Mouse (Mus musculus): ENCODE measurements around the gene Gm49392. TPM values are rescaled to one million over a fixed set of nuclear protein-coding genes. Genes with fewer than 3 reads are reported as not detected.

Gm49392 gene
- polyA plus RNA-seq, 1 experiment from 2014 or later, result not detected

- Histone ChIP-seq H3K4me2 (ENCODE audit: low read length) (no peak overlapping the region), H3K36me3 (ENCODE audit: control insufficient read depth, insufficient read depth) (no peaks in the 10 kb centered on the region), H3K9me3 (ENCODE audit: control insufficient read depth, low read length) (no peaks in the 10 kb centered on the region), H3K4me1 (replicated peaks; ENCODE audit: control insufficient read depth, insufficient read depth, low read length) (no peaks in the 10 kb centered on the region), H3K27ac (ENCODE audit: low read length) (no peak overlapping the region), H3K4me3 (replicated peaks; ENCODE audit: low read length) (no peak overlapping the region), H3K9ac (replicated peaks; ENCODE audit: low read depth, low read length) (no peak overlapping the region), H3K27me3 (replicated peaks; ENCODE audit: control insufficient read depth, insufficient read depth, low read length) (no peaks in the 10 kb centered on the region)
- 84% methylated on average over 4 of the region's 4 CpGs for WGBS
- no peak for ATAC-seq
Observed at GRCm38 (mm10) chr13:60848241-60849120, 48.2 kb downstream of the Gm49392 start.

- H3K27me3 ChIP-seq (replicated peaks; ENCODE audit: control insufficient read depth, insufficient read depth, low read length), result no peaks in the 10 kb centered on the region
- H3K9me3 ChIP-seq (ENCODE audit: control insufficient read depth, low read length), result no peaks in the 10 kb centered on the region
- no peak overlapping the region for H3K4me2 ChIP-seq (ENCODE audit: low read length)
- no peak overlapping the region for H3K27ac ChIP-seq (ENCODE audit: low read length)
- H3K36me3 ChIP-seq (ENCODE audit: control insufficient read depth, insufficient read depth), result no peaks in the 10 kb centered on the region
- no peak overlapping the region for H3K4me3 ChIP-seq (replicated peaks; ENCODE audit: low read length)
- no peaks in the 10 kb centered on the region for H3K4me1 ChIP-seq (replicated peaks; ENCODE audit: control insufficient read depth, insufficient read depth, low read length)
- ATAC-seq, result no peak
- H3K9ac ChIP-seq (replicated peaks; ENCODE audit: low read depth, low read length), result no peak overlapping the region
- WGBS, result 84% methylated on average over 8 of the region's 8 CpGs
Observed at GRCm38 (mm10) chr13:60843153-60843552, 53.5 kb downstream of the Gm49392 start.

GRCm38 (mm10) chr13:60842703-60843102, 54.0 kb downstream of the Gm49392 start:
- H3K27ac ChIP-seq (ENCODE audit: low read length), result no peak overlapping the region
- WGBS, result 82% methylated on average over 6 of the region's 6 CpGs
- no peak for ATAC-seq

DNA sequence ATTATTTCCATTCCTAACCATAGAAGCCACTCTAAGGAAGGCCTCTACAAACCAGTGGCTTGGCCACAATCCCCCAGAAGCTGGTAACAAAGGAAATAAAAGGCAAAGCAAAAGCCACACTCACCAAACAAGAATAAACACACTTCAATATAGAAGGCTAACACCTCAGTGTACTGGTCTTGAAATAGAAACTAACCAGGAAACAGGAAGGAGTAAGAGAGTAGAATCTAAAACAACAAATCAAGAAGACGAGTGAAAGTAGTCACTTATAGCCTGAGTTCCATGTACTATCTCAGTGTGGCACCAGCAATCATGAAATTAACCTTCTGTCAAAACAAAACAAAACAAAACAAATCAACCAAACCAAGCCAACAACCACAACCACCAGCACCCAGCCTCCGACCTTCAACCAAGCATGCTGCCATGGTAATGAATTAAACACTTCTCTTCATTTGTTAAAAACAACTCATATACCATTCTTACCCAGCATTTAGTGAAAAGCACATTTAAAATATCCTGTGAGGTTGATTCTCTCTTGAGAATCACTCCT, 57.3 kb downstream of the Gm49392 start:
- no peak overlapping the region for H3K4me2 ChIP-seq (ENCODE audit: low read length)
- H3K27me3 ChIP-seq (replicated peaks; ENCODE audit: control insufficient read depth, insufficient read depth, low read length), result no peaks in the 10 kb centered on the region
- no peaks in the 10 kb centered on the region for H3K4me1 ChIP-seq (replicated peaks; ENCODE audit: control insufficient read depth, insufficient read depth, low read length)
- no peak overlapping the region for H3K27ac ChIP-seq (ENCODE audit: low read length)
- no peak overlapping the region for H3K4me3 ChIP-seq (replicated peaks; ENCODE audit: low read length)
- no peak overlapping the region for H3K9ac ChIP-seq (replicated peaks; ENCODE audit: low read depth, low read length)
- ATAC-seq, result no peak
- no peaks in the 10 kb centered on the region for H3K9me3 ChIP-seq (ENCODE audit: control insufficient read depth, low read length)
- no peaks in the 10 kb centered on the region for H3K36me3 ChIP-seq (ENCODE audit: control insufficient read depth, insufficient read depth)
- WGBS, result 74% methylated on average over 2 of the region's 2 CpGs

More at GRCm38 (mm10) chr13:60842703-60843102, 54.0 kb downstream of the Gm49392 start:
- Histone ChIP-seq H3K9me3 (ENCODE audit: control insufficient read depth, low read length) (no peaks in the 10 kb centered on the region), H3K4me1 (replicated peaks; ENCODE audit: control insufficient read depth, insufficient read depth, low read length) (no peaks in the 10 kb centered on the region), H3K27me3 (replicated peaks; ENCODE audit: control insufficient read depth, insufficient read depth, low read length) (no peaks in the 10 kb centered on the region), H3K4me2 (ENCODE audit: low read length) (no peak overlapping the region), H3K36me3 (ENCODE audit: control insufficient read depth, insufficient read depth) (no peaks in the 10 kb centered on the region), H3K9ac (replicated peaks; ENCODE audit: low read depth, low read length) (no peak overlapping the region), H3K4me3 (replicated peaks; ENCODE audit: low read length) (no peak overlapping the region)

GRCm38 (mm10) chr13:60826052-60826451, 70.6 kb downstream of the Gm49392 start:
- Histone ChIP-seq H3K4me1 (replicated peaks; ENCODE audit: control insufficient read depth, insufficient read depth, low read length) (no peaks in the 10 kb centered on the region), H3K27me3 (replicated peaks; ENCODE audit: control insufficient read depth, insufficient read depth, low read length) (no peaks in the 10 kb centered on the region), H3K4me2 (ENCODE audit: low read length) (no peak overlapping the region), H3K36me3 (ENCODE audit: control insufficient read depth, insufficient read depth) (no peaks in the 10 kb centered on the region), H3K27ac (ENCODE audit: low read length) (no peak overlapping the region), H3K4me3 (replicated peaks; ENCODE audit: low read length) (no peak overlapping the region), H3K9ac (replicated peaks; ENCODE audit: low read depth, low read length) (no peak overlapping the region), H3K9me3 (ENCODE audit: control insufficient read depth, low read length) (no peaks in the 10 kb centered on the region)
- WGBS, result 66% methylated on average over 3 of the region's 3 CpGs
- ATAC-seq, result no peak

DNA sequence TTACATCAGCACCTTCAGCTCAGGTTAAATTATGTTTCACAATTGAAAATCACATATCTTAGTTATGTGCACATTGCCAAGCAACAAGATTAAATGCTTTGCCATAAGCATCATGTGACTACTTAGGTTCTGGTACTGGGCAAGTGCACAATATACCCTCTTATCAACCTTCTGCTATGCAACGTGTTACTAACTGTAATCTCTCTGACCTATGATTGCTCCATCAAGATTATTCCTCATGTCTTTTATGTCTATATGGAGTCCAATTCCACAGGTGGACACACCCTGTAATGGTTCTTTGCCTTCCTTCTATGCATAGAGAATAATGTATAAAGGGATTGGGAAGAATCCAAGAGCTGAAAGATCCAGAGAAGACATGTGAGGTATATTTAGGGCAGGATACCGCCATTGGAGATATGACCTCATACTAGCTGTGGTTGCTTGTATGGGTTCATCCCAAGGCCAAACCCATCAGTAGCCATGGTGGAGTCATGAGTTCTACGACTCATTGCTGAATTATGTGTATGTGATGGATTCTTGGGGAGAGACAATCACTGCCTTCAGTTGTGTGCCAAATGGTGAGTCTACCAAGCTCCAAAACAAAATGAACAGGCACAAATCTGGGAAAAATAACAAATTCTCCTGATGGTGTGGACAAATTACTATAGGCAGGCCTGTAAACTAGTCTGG, 76.1 kb downstream of the Gm49392 start:
- H3K27me3 ChIP-seq (replicated peaks; ENCODE audit: control insufficient read depth, insufficient read depth, low read length), result no peaks in the 10 kb centered on the region
- no peak overlapping the region for H3K4me3 ChIP-seq (replicated peaks; ENCODE audit: low read length)
- H3K9ac ChIP-seq (replicated peaks; ENCODE audit: low read depth, low read length), result no peak overlapping the region
- no peaks in the 10 kb centered on the region for H3K36me3 ChIP-seq (ENCODE audit: control insufficient read depth, insufficient read depth)
- H3K9me3 ChIP-seq (ENCODE audit: control insufficient read depth, low read length), result no peaks in the 10 kb centered on the region
- H3K27ac ChIP-seq (ENCODE audit: low read length), result no peak overlapping the region
- no peak overlapping the region for H3K4me2 ChIP-seq (ENCODE audit: low read length)
- H3K4me1 ChIP-seq (replicated peaks; ENCODE audit: control insufficient read depth, insufficient read depth, low read length), result no peaks in the 10 kb centered on the region
- WGBS, result 67% methylated on average over 3 of the region's 3 CpGs
- ATAC-seq, result no peak

- Histone ChIP-seq H3K4me3 (replicated peaks; ENCODE audit: low read length) (no peak overlapping the region), H3K36me3 (ENCODE audit: control insufficient read depth, insufficient read depth) (no peaks in the 10 kb centered on the region), H3K9ac (replicated peaks; ENCODE audit: low read depth, low read length) (no peak overlapping the region), H3K9me3 (ENCODE audit: control insufficient read depth, low read length) (no peaks in the 10 kb centered on the region), H3K27me3 (replicated peaks; ENCODE audit: control insufficient read depth, insufficient read depth, low read length) (no peaks in the 10 kb centered on the region), H3K27ac (ENCODE audit: low read length) (no peak overlapping the region), H3K4me1 (replicated peaks; ENCODE audit: control insufficient read depth, insufficient read depth, low read length) (no peaks in the 10 kb centered on the region), H3K4me2 (ENCODE audit: low read length) (no peak overlapping the region)
- ATAC-seq, result no peak
- 15% methylated on average over 7 of the region's 7 CpGs for WGBS
Observed at GRCm38 (mm10) chr13:60819469-60819868, 77.2 kb downstream of the Gm49392 start.

- Histone ChIP-seq H3K9me3 (ENCODE audit: control insufficient read depth, low read length) (no peaks in the 10 kb centered on the region), H3K4me1 (replicated peaks; ENCODE audit: control insufficient read depth, insufficient read depth, low read length) (no peaks in the 10 kb centered on the region), H3K27ac (ENCODE audit: low read length) (no peak overlapping the region), H3K4me3 (replicated peaks; ENCODE audit: low read length) (no peak overlapping the region), H3K27me3 (replicated peaks; ENCODE audit: control insufficient read depth, insufficient read depth, low read length) (no peaks in the 10 kb centered on the region), H3K36me3 (ENCODE audit: control insufficient read depth, insufficient read depth) (no peaks in the 10 kb centered on the region), H3K9ac (replicated peaks; ENCODE audit: low read depth, low read length) (no peak overlapping the region), H3K4me2 (ENCODE audit: low read length) (no peak overlapping the region)
- WGBS, result 64% methylated on average over 1 of the region's 1 CpGs
- ATAC-seq, result no peak
Observed at GRCm38 (mm10) chr13:60813722-60814121, 83.0 kb downstream of the Gm49392 start.

- H3K9me3 ChIP-seq (ENCODE audit: control insufficient read depth, low read length), result no peaks in the 10 kb centered on the region
- no peak overlapping the region for H3K4me2 ChIP-seq (ENCODE audit: low read length)
- no peak for ATAC-seq
- no peaks in the 10 kb centered on the region for H3K36me3 ChIP-seq (ENCODE audit: control insufficient read depth, insufficient read depth)
- no peak overlapping the region for H3K4me3 ChIP-seq (replicated peaks; ENCODE audit: low read length)
- no peaks in the 10 kb centered on the region for H3K27me3 ChIP-seq (replicated peaks; ENCODE audit: control insufficient read depth, insufficient read depth, low read length)
- WGBS, result 93% methylated on average over 6 of the region's 6 CpGs
- no peak overlapping the region for H3K9ac ChIP-seq (replicated peaks; ENCODE audit: low read depth, low read length)
- H3K27ac ChIP-seq (ENCODE audit: low read length), result no peak overlapping the region
- no peaks in the 10 kb centered on the region for H3K4me1 ChIP-seq (replicated peaks; ENCODE audit: control insufficient read depth, insufficient read depth, low read length)
Observed at GRCm38 (mm10) chr13:60812768-60813167, 83.9 kb downstream of the Gm49392 start.

Measured in forebrain, embryonic 16.5 days (tissue).